Mouse (Mus musculus) frontal cortex, postnatal 25 days (tissue): ENCODE measurements around the gene Ebf4.

Source experiments
- DNase-seq, 2 experiments: peaks; one replicate each; pipeline ENCODE4 v3.0.0; 2022; ENCODE audit warnings: low spot score in 2 of 2

Ebf4 gene

DNA sequence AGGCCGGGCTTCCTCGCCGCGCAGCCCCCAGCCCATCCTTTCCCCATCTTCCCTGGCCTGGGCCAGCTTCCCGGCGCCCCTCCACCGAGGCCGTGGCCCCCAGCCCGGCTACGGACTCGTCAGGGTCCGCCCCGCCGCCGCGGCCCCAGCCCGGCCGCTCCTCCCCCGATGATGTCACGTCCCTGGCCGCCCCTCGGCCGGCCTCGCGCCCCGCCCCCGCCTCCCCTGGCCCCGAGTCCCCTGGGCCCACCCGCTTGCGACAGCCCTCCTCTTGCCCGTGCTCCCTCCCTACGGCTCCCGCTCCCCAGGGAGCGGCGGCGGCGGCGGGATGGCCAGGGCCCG, at the start of gene Ebf4:
Ebf4 (plus strand) TSS at position 234 of the 342 bp plus-strand sequence.
- DNase-seq = peak in 1 of 2 experiments; percentile 9

DNA sequence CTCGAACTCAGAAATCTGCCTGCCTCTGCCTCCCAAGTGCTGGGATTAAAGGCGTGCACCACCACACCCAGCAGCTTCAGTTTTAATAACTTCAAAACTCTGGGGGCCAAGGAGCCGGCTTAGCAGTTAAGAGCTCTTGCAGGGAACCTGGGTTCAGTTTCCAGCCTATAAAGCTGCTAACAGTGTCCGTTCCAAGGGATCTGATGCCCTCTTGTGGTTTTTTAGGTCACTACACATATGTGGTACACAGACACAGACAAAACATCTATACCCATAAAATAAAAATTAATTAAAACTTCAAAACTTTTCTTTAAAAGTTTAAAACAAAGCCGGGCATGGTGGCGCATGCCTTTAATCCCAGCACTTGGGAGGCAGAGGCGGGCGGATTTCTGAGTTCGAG, 48.1 kb upstream of the Ebf4 start:
- DNase-seq = no peak

DNA sequence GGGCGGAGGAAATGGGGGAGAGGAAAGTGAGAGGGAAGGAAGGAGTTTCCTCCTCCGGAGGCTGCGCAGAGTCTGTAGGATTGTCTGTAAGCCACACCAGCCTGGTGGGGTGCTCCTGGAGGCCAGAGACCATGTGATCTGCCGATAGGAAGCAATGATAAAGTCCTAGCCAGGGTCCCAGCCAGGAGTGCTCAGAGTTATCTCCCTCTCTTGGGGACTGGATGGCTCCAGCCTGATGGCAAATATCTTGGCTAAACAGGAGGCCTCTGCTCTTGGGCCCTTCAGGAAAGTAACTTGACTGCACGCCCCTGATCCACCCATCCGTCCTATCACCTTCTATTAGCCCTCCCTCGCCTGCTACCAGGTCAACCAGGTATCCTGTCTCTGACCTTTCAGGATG, 46.7 kb upstream of the Ebf4 start:
- DNase-seq = no peak

DNA sequence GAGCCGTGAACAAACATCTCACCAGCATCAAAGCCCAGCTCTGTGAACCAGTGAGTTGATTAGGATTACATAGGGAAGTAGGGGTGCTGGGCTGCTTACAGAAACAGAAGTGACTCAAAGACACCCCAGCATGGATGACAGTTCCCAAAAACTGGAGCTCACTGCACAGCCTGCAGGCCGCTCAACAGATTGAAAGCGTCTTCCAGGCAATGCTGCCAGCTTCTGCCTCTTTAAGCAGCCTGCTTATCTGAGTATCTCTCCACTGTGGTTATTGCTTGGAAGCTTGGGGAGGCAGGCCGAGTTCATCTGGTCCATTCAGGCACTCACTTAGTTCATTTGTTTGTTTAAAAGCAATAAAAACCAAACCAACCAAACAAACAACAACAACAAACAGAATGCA, 38.2 kb upstream of the Ebf4 start:
- no peak for DNase-seq

DNA sequence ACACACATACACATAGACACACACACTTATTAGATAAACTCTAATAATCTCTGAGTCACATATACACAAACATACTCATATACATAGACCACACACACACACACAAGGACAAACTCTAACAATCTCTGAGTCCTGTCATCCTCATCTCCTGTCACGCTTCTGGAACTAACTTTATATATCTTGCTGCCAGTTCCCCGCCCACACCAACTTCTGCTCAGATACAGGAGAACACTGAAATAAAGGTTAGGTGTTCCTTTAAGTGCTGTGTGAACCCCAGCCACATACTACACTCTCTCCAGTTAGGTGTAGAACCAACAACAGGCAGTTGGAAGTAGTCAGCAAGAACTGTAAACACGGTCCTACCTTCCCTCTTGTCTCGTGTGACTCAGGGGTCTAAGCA, 34.1 kb upstream of the Ebf4 start:
- DNase-seq = no peak

DNA sequence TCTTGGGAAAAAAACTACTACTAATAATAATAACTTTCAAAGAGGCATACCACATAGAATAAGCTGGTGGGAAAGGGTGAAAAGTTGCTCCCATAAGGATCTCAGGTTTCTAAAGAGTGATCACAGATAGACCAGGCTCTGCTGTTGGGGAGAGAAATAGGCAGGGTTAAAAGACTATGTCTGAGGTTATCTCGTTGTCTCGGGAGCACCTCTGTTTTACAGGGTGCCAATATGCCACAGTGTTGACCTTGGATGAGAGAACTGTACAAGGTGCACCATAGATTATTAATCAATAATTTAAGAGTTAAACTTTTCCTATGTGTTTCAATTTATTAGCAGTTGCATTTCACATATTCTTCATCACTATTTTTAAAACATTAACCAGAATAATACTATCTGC, 33.1 kb upstream of the Ebf4 start:
- no peak for DNase-seq

DNA sequence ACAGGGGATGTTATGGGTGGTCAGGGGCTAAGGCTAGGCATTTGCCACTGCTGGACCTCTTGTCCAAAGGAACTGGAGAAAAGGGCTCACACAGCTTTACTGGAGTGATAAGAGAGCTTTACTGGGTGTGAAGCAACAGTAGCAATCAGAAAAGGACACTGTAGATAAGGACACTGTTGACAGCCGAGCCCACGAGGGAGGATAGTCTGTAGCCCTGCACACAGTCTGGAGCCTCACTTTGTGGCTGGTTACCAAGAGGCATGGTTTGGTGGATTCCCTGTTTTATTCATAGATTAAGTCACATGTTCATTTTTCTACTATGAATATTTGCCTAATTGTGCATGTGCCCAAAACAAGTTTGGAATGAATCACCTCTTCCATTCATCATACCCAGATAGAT, 32.6 kb upstream of the Ebf4 start:
- no peak for DNase-seq

DNA sequence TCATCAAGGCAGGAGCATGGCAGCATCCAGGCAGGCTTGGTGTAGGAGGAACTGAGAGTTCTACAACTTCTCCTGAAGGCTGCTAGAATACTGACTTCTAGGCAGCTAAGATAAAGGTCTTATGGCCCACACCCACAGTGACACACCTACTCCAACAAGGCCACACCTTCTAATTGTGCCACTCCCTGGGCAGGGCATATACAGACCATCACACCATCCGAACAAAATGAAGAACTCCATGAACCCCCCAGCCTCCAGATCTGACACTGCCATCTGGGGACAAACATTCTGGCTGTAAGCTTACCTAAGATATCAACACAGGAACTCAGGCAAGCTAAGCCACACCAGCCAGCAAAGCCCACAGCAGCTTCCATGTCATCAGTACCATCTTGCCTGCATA, 29.4 kb upstream of the Ebf4 start:
- no peak for DNase-seq

DNA sequence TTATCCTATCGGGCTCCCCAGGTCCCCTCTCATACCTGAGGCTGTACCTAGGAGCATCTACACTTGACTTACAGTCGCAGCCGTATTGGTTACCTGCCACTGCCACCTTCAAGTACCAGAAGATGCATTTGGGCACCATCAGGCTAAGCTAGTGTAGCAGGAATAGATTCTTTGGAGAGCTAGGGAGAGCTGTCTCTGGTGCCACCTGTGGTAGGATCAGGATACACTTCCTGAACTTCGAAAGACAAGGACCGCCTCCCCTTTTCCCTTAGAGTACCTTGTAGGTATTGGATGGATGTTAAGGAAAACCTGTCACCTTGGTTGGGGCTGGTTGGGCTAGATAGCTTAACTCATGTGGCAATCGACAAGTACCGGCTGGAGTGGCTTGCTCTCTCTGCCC, 26.9 kb upstream of the Ebf4 start:
- no peak for DNase-seq

DNA sequence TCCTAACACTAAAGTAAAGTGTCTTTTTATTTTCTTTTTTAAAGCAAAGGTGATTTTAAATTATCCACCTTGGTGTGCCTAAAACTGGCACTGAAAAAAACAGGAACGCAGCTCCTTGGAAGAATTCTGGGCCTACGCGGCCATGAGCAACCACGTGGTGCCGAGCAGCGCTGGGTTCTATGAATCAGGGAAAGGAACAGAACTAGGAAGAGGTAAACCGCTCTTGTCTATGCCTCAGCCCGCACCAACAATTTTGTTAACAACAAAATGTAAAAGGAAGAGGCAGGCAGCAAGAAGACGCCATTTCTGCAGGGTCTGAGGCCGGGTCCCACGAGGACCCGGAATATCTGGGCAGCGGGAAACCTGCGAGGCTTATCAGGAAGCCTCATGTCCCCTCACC, 21.2 kb upstream of the Ebf4 start:
- DNase-seq = peak in 1 of 2 experiments; percentile 11

DNA sequence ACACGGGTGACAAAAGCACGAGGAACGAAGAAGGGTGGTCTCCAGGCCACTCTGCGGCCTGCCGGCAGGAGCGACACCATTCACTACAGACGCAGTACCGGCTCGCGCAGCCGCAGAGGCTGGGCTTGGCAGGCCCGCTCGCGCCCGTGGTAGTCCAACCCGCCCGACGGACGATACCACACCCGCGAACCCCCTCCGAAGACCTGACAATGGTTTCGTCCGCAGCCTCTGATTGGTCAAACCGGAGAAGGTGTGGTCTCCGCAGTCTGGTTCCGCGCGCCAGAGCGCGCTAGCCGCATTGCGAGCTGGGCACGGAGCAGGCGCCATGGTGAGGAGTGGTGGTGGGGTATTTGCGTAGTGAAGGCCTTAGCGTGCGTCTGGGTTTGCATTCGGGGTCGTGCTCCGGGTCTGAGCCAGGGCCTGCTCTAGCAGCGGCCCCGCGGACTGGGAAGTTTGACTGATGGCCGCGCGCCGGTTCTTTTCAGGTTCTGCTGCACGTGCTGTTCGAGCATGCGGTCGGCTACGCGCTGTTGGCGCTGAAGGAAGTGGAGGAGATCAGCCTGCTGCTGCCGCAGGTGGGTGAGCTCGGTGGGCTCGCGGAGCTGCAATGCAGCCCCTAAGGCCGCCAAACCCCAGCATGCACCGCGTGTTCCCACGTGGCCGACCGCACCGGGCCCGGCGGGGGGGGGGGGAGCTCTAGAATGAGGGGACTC, 20.7 kb upstream of the Ebf4 start, which contains the start of gene Nop56:
Nop56 (plus strand) TSS at position 282 of the 713 bp plus-strand sequence.
- DNase-seq = peak; percentile 100

DNA sequence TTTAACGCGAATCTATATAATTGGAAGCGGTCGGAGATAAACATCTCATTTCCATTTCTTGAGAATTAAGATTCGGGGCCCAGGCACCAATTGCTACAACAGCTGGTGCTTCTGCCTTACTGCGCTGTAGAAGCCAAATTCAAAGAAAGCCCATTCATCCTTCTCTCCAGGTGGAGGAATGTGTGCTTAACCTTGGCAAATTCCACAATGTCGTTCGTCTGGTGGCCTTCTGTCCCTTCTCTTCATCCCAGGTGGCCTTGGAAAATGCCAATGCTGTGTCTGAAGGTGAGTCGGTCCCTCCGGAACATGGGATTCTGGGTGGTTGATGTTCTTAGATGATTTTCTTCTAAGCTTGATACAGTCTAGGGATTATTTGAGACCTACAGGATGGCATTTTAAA, 20.1 kb upstream of the Ebf4 start:
- DNase-seq = no peak

DNA sequence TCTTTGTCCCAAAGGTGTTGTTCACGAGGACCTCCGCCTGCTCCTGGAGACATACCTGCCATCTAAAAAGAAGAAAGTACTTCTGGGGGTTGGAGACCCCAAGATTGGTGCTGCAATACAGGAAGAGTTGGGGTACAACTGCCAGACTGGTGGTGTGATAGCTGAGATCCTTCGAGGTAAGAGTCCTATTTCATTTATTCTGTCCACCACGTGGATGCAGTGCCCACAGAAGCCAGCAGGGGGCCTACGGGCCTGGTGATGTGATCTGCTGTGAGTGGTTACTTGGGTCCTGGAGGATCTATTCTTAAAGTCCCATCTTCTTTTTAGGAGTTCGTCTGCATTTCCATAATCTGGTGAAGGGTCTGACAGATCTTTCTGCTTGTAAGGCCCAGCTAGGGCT, 19.3 kb upstream of the Ebf4 start:
- DNase-seq = peak in 1 of 2 experiments; percentile 24

DNA sequence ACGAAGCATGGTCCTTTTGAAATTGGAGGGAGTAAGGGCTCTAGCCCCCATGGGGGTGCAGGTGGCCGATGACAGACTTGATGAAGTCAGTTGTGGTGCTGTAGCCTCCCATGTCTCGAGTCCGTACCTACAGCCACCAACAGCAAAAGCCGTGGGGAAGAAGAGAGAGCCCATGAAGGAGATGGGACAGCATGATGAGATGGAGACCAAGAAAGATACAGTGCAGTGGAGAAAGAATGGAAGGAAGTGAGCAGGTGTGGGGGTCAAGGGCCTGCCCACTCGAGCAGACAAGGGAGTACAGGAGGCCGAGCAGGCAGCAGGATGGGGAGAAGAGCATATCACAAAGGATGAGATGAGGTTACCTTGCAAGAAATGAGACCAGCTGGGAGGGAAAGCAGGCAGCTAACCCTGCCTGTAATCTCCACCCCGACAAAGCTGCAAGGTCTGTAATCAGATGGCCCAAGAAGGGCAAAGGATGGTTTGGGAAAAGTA, 15.3 kb upstream of the Ebf4 start:
- DNase-seq = no peak

DNA sequence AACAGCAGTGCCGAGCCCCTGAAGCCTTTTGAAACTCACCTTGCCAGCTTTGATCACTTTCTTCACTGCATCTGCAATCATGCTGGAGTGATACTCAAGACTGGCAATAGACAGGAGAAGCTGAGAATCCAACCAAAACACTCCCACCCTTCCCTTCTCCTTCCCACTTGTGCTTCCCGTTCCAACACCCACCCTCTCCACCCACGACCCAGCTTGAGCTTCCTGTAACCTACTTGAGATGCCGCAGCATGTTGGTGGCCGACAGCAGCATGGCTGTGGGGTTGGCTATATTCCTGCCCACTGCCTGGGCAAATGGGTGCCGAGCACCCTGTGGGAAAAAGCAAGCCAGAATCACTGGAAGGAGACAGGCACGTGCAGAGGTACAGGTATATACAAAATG, 14.7 kb upstream of the Ebf4 start:
- no peak for DNase-seq

DNA sequence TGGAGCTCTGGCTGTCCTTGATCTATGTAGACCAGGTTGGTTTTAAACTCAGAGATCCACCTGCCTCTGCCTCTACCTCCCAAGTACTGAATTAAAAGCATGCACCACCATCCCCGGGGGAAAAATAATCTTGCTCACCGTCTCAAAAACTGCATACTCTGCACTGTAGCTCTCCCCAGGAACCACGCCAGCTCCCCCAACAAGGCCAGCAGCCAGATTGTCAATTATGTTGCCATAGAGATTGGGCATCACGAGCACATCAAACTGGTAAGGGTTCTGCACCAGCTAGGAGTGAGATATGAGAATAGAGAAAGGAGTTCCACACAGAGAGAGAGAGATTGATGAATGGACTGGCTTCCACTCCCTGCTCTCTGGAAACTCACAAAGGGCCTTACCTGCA, 14.2 kb upstream of the Ebf4 start:
- DNase-seq = no peak

DNA sequence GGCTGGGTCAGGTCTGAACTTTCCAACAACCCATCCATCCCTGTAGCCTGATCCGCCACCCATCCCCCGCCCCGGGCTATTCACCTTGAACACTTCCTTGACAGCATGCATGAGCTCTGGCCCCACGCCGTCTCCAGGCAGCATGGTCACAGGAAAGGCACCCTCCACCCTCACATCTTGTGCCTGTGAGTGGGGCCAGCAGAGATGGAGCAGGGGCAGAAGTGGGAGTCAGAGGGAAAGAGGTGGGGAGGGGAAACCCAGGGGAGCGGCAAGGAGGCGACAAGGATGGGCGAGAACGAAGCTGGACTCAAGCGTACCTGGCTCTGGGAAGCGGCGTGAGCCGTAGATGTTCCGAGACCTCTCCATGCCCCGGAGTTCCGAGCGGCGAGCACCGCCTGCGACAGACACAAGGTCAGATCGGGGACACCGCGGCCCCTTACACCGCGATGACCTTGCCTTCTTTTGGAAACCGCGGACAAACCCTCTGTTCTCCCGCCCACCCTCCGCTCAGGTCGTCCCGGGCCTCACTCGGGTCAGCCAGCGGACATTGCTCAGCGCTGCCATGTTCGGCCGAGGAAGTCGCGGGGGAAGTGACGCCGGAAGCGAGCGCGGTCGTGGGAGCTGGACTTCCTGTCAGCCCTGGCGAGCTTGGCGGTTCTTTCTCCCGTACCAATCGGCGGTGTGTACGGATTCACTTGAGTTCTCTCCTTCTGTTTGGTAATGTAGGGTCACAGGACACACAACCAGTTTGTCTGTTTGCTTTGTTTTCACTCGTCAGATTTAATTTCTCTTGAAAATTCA, 10.9 kb upstream of the Ebf4 start, which contains the start of gene Idh3b:
Idh3b (minus strand) TSS at position 694 of the 801 bp plus-strand sequence.
- peak; percentile 74 to 88 for DNase-seq

DNA sequence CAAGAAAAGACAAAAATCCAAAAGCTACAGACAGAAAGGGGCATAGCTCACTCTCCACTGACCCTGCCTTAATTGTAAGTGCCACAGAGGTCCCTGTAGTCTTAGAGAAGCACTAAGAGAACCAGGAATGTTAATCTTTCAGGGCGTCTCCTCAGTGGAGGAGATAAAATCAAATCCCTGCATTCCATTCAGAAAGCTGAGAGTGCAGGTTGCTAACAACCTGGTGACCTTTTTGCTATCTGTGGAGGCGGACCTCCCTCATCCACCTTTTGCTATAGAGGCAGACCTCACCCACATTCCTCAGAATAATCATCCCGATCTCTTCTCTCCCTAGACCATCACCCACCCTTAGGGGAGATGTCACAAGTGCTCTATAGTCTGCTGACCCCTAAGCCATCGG, 5.9 kb upstream of the Ebf4 start:
- DNase-seq = no peak

DNA sequence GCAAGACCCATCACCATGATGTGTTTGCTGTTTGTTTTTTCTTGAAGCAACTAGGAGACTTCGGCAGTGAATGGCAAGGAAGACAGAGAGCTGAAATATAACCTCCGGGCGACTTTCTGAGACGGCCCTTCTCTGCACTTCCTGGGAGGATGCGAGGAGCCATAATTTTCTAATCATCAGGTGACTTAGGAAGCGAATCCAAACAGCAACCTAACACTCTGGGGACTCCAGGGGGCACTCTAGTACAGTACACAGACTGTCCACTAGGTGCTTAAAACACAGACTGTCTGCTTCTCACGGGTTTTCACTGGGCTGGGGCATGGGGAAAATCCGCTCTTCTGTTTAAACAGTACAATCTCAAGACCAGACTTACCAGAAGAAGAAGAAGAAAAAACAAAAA, 3.5 kb upstream of the Ebf4 start:
- peak; percentile 51 to 65 for DNase-seq

DNA sequence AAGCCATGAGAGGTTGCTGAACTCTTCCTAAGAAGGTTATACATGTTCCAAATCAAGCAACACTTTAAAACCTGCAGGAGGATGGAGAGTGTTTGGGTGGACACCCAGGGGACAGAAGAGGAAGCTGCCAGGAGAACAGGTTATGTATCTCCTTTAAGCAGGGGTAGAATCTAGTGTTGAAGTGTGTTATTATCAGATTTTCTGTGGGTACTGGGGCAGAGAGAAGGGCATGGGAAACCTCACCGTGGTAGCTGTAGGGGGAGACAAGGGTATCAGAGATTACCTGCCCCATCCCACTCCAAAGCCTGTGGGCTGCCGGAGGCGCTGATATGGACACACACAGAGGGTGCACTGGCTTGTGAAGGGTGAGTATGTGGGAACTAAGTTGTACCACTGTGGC, 2.0 kb upstream of the Ebf4 start:
- no peak for DNase-seq

DNA sequence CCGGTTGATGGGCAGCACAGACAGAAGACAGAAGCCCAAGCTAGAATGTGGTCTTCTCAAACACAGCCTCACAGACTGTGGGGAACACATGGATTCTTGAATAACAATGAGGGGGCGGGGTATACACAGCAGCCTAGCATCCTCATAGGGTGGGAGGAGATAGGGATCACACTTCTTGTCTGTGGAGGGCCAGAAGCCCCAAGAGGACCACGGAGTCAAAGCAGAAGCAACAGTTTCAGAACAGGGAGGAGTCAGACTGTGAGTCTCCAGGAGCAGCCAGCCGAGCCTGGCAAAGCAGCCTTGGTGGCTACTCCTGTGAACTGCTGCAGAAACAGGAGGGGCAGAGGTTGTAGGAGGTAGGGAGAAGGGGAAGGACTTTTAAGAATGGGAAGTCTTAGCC, 1.5 kb upstream of the Ebf4 start:
- no peak for DNase-seq

DNA sequence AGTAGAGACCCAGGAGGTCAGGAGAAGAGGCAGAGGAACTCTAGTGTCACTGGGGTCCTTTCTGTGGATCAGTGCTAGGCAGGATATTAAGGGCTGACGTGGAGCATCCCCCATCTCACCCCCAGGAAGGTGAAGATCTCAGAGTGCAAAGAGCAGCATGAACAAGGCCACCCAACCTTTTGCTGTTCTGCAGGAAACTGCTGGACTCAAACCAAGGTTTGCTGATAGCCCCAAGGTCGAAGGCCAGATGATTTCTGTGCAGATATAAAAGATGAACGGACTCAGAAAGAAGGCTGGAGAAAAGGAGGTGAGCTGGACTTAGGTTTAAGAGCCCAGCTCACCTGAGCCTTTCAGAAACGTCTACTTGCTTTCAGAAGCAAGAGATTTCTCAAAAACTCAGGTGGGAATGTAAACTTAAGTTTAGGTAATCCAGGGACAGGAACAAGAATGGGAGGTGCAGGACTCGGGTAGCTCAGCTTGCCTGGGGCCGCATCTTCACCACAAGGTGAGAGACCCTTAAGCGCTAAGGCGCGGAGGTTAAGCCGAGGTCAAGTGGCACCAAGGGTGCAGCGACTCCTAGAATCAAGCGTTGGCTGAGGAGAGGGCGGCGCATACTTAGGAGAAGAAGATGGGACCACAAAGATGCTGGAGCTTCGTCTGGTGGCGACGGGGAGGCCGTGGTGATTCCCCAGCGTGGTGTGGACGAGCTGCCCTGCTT, 592 bp upstream of the Ebf4 start:
- no peak for DNase-seq
